Mouse (Mus musculus) cortical plate, adult 2 months (tissue): ENCODE measurements at regions not wholly inside any gene's neighbourhood (a gene's known extent, or its start where the extent isn't known, plus 50 kb on each side); places are given as distances from the start of the nearest gene placed in this dataset.

Experiments
- CTCF ChIP-seq: fragments of 200-500 bp; IDR thresholded peaks from 2 replicates; pipeline ENCODE4 v1.5.1; 2011; ENCODE audit warnings: mild to moderate bottlenecking, control low read depth, low read length; ENCODE audit not compliant: insufficient read depth; ENCODE audit errors: extremely low read depth
- POLR2A ChIP-seq: fragments of 200-500 bp; IDR thresholded peaks from 2 replicates; pipeline ENCODE4 v1.6.1; 2011; ENCODE audit warnings: mild to moderate bottlenecking, low read length, control low read depth; ENCODE audit not compliant: insufficient read depth; ENCODE audit errors: extremely low read depth

GRCm38 (mm10) chr4:89458628-89459345, 147.9 kb upstream of the Cdkn2b start:
- TF ChIP-seq POLR2A, result no peak
- no peak for TF ChIP-seq CTCF
